9 mouse cellular contexts compared by ENCODE assay signal in genomic region chr6:141797837-141798236, GRCm38 (mm10). TPM values are rescaled to one million over a fixed set of nuclear protein-coding genes. Genes with fewer than 3 reads are reported as not detected.
DNase-seq lines count a peak whose midpoint lies in the region; ATAC-seq and TF ChIP-seq lines count a peak whose summit lies in the region.
"Had no signal": no experiment of that assay in that cellular context is flagged by ENCODE, and none has a peak within 500 bp of the region (broad histone marks: within the 10 kb centered on the region; RNA-seq: fewer than 3 reads in every experiment).

No protein-coding gene starts in this region.

- H3K9ac ChIP-seq in heart, adult 2 months (ENCODE audit: low read depth, low read length): no peak overlapping the region
- H3K9ac ChIP-seq in kidney, embryonic 14.5 days (ENCODE audit: low read depth, low read length): no peak overlapping the region
- H3K9ac ChIP-seq in liver, embryonic 11.5 days (ENCODE audit: low read depth, low read length): no peak overlapping the region

- no peak for TF ChIP-seq EP300 in heart, adult 2 months (IDR thresholded peaks at IDR 0.05; ENCODE audit: insufficient read depth, low read depth, low read length)

- no peaks in the 10 kb centered on the region for H3K27me3 ChIP-seq in heart, adult 2 months (ENCODE audit: control insufficient read depth, insufficient read depth, low read length)
- H3K27me3 ChIP-seq in heart, embryonic 10.5 days (ENCODE audit: insufficient read depth, poor library complexity, severe bottlenecking): no peaks in the 10 kb centered on the region
- no peaks in the 10 kb centered on the region for H3K27me3 ChIP-seq in kidney, embryonic 14.5 days (ENCODE audit: control insufficient read depth, insufficient read depth, low read length)
- no peaks in the 10 kb centered on the region for H3K27me3 ChIP-seq in liver, embryonic 11.5 days (replicated peaks; ENCODE audit: control insufficient read depth, insufficient read depth, low read length)

- no peak for TF ChIP-seq POLR2A in heart, adult 2 months (IDR thresholded peaks at IDR 0.05; ENCODE audit: insufficient read depth, low read depth, low read length)

- intact Hi-C loops in heart, adult 2 months (cut with DNase I): no loop called here

- H3K4me1 ChIP-seq in heart, adult 2 months (ENCODE audit: control insufficient read depth, insufficient read depth, low read length): no peaks in the 10 kb centered on the region
- H3K4me1 ChIP-seq in heart, embryonic 10.5 days: no peaks in the 10 kb centered on the region
- H3K4me1 ChIP-seq in kidney, embryonic 14.5 days (ENCODE audit: control insufficient read depth, insufficient read depth, low read length): no peaks in the 10 kb centered on the region
- H3K4me1 ChIP-seq in liver, embryonic 11.5 days (replicated peaks; ENCODE audit: control insufficient read depth, insufficient read depth, low read length): no peaks in the 10 kb centered on the region

- H3K4me2 ChIP-seq in kidney, embryonic 14.5 days (replicated peaks; ENCODE audit: low read depth, low read length): no peak overlapping the region
- H3K4me2 ChIP-seq in liver, embryonic 11.5 days: no peak overlapping the region

- WGBS in heart, adult 2 months: 17% methylated on average over 1 of the region's 1 CpGs
- WGBS in heart, embryonic 10.5 days: 26% methylated on average over 1 of the region's 1 CpGs
- 31% methylated on average over 1 of the region's 1 CpGs for WGBS in kidney, embryonic 14.5 days
- WGBS in liver, embryonic 11.5 days: 28% methylated on average over 1 of the region's 1 CpGs

- H3K36me3 ChIP-seq in heart, adult 2 months (ENCODE audit: control insufficient read depth, insufficient read depth, low read length): no peaks in the 10 kb centered on the region
- H3K36me3 ChIP-seq in heart, embryonic 10.5 days: no peaks in the 10 kb centered on the region
- H3K36me3 ChIP-seq in kidney, embryonic 14.5 days (ENCODE audit: control insufficient read depth, insufficient read depth, low read length): no peaks in the 10 kb centered on the region
- no peaks in the 10 kb centered on the region for H3K36me3 ChIP-seq in liver, embryonic 11.5 days (ENCODE audit: control insufficient read depth, insufficient read depth, low read length)
- H3K36me3 ChIP-seq: G1E had no signal

- peak; percentile 65 for TF ChIP-seq CTCF in heart, adult 2 months (IDR thresholded peaks at IDR 0.05)

- H3K27ac ChIP-seq in heart, adult 2 months: no peak overlapping the region
- no peak overlapping the region for H3K27ac ChIP-seq in heart, embryonic 10.5 days
- no peak overlapping the region for H3K27ac ChIP-seq in kidney, embryonic 14.5 days (ENCODE audit: low read depth, low read length)
- no peak overlapping the region for H3K27ac ChIP-seq in liver, embryonic 11.5 days (ENCODE audit: low read depth, low read length)

- peak; percentile 75 for ATAC-seq in kidney, embryonic 14.5 days (ENCODE audit: low FRiP score, low TSS enrichment)
- peak; percentile 60; the same call in 1 of the 2 replicates for ATAC-seq in liver, embryonic 11.5 days (replicated peaks; ENCODE audit: low FRiP score)

- no peak overlapping the region for H3K4me3 ChIP-seq in heart, adult 2 months
- H3K4me3 ChIP-seq in heart, embryonic 10.5 days: no peak overlapping the region
- no peak overlapping the region for H3K4me3 ChIP-seq in kidney, embryonic 14.5 days (ENCODE audit: low read length)
- H3K4me3 ChIP-seq in liver, embryonic 11.5 days (ENCODE audit: low read depth, low read length): no peak overlapping the region

- no peaks in the 10 kb centered on the region for H3K9me3 ChIP-seq in heart, embryonic 10.5 days
- no peaks in the 10 kb centered on the region for H3K9me3 ChIP-seq in kidney, embryonic 14.5 days (ENCODE audit: control insufficient read depth, low read length)
- no peaks in the 10 kb centered on the region for H3K9me3 ChIP-seq in liver, embryonic 11.5 days (ENCODE audit: control insufficient read depth, low read length)
- H3K9me3 ChIP-seq: G1E had no signal

- DNase-seq in heart, adult 2 months: peak in 1 of 2 experiments; percentile 4
- no peak for DNase-seq in heart, embryonic 10.5 days (ENCODE audit: low spot score)
- DNase-seq in brain, adult 2 months (ENCODE audit: low read depth, low spot score): peak; percentile 70
- peak; percentile 48 for DNase-seq in forelimb bud, embryonic 11.5 days (ENCODE audit: low read depth, low spot score)
- DNase-seq in liver, embryonic 11.5 days (ENCODE audit: low spot score): no peak
- DNase-seq in retina, postnatal 1 day: peak; percentile 74
- DNase-seq in c-Kit-positive CD71-positive TER-119-positive erythroid progenitor cells, embryonic 14.5 days (ENCODE audit: low spot score): no peak

- no peaks in the 10 kb centered on the region for H3K79me2 ChIP-seq in heart, adult 2 months (replicated peaks; ENCODE audit: control insufficient read depth, insufficient read depth, low read length)

RNA-seq across cellular contexts. Expression of gene Gm5724, which starts 24.2 kb away (rescaled TPM):
- total RNA-seq in heart, adult 2 months (2021): not detected
- polyA plus RNA-seq in heart, adult 2 months (2012; rRNA removed): not detected in 2 replicates
- polyA plus RNA-seq in heart, embryonic 10.5 days (2016; fragmentation: Nextera tagmentation; extraction: Ambion mirVana): not detected in 2 replicates
- not detected in 2 replicates for polyA plus RNA-seq in kidney, embryonic 14.5 days (2014; fragmentation: Nextera tagmentation; extraction: Ambion mirVana)
- not detected in 2 replicates for polyA plus RNA-seq in liver, embryonic 11.5 days (2014; fragmentation: Nextera tagmentation; extraction: Ambion mirVana)
- total RNA-seq: G1E had no signal
- polyA plus RNA-seq: G1E had no signal

RNA-seq across cellular contexts. Expression of gene Slco1a4, which starts 58.2 kb away (rescaled TPM):
- total RNA-seq in heart, adult 2 months (2021): under 1 TPM; 0.66 to 0.68 TPM
- 0.33 and 1.3 TPM in 2 replicates for polyA plus RNA-seq in heart, adult 2 months (2012; rRNA removed)
- not detected in 2 replicates for polyA plus RNA-seq in heart, embryonic 10.5 days (2016; fragmentation: Nextera tagmentation; extraction: Ambion mirVana)
- 1.8 and 3.5 TPM in 2 replicates for polyA plus RNA-seq in kidney, embryonic 14.5 days (2014; fragmentation: Nextera tagmentation; extraction: Ambion mirVana)
- not detected in 2 replicates for polyA plus RNA-seq in liver, embryonic 11.5 days (2014; fragmentation: Nextera tagmentation; extraction: Ambion mirVana)
- polyA plus RNA-seq: G1E had no signal

Comparison
In these comparisons a context has a peak if more than half of its experiments do, and no peak if none do; other contexts are left out.
1. DNase-seq: peak in brain, adult 2 months (single experiment), forelimb bud, embryonic 11.5 days (single experiment) and retina, postnatal 1 day (single experiment); none in heart, embryonic 10.5 days (single experiment), liver, embryonic 11.5 days (single experiment) and c-Kit-positive CD71-positive TER-119-positive erythroid progenitor cells, embryonic 14.5 days (single experiment).